Mouse (Mus musculus) heart, adult 18-20 months (tissue): Measurements from ENCODE around the gene Cdkal1. TPM values are rescaled to one million over a fixed set of nuclear protein-coding genes. Genes with fewer than 3 reads are reported as not detected.

Experiments
- DNase-seq, 2 experiments: peaks; one replicate each; pipeline ENCODE4 v3.0.0; 2021 to 2022; ENCODE audit warnings: mixed read lengths in 1 of 2
- total RNA-seq, 2 experiments: library from RNA; stranded (reverse); gene quantifications; 2 replicates each; pipeline ENCODE4 v1.2.3; 2021

The Cdkal1 gene
- total RNA-seq, 2 experiments from 2014 or later, result 25.8 to 32.5 TPM

GRCm38 (mm10) chr13:29234442-29234841 is 621.0 kb downstream of the Cdkal1 start:
- DNase-seq, result no peak

GRCm38 (mm10) chr13:29233970-29234369 is 621.5 kb downstream of the Cdkal1 start:
- DNase-seq, result no peak

- DNase-seq, result no peak
Measured at GRCm38 (mm10) chr13:29232681-29233080, 622.8 kb downstream of the Cdkal1 start.

GRCm38 (mm10) chr13:29224815-29225214 is 630.7 kb downstream of the Cdkal1 start:
- DNase-seq, result no peak

- no peak for DNase-seq
Measured at GRCm38 (mm10) chr13:29222261-29222838, 633.1 kb downstream of the Cdkal1 start.

GRCm38 (mm10) chr13:29221646-29222045 is 633.8 kb downstream of the Cdkal1 start:
- no peak for DNase-seq

GRCm38 (mm10) chr13:29218594-29219230 is 636.8 kb downstream of the Cdkal1 start:
- DNase-seq, result no peak

- no peak for DNase-seq
Measured at GRCm38 (mm10) chr13:29210159-29211021, 645.1 kb downstream of the Cdkal1 start.

- peak in 1 of 2 experiments; percentile 51 for DNase-seq
Measured at GRCm38 (mm10) chr13:29208749-29209148, 646.7 kb downstream of the Cdkal1 start.

GRCm38 (mm10) chr13:29203856-29204255 is 651.6 kb downstream of the Cdkal1 start:
- no peak for DNase-seq

- no peak for DNase-seq
Measured at GRCm38 (mm10) chr13:29203426-29203825, 652.0 kb downstream of the Cdkal1 start.

- peak; percentile 92 to 93 for DNase-seq
Measured at GRCm38 (mm10) chr13:29202562-29202961, 652.9 kb downstream of the Cdkal1 start.

- DNase-seq, result peak; percentile 79 to 86
Measured at GRCm38 (mm10) chr13:29199679-29200078, 655.8 kb downstream of the Cdkal1 start.

GRCm38 (mm10) chr13:29196798-29197498 is 658.5 kb downstream of the Cdkal1 start:
- no peak for DNase-seq

GRCm38 (mm10) chr13:29195722-29196121 is 659.8 kb downstream of the Cdkal1 start:
- no peak for DNase-seq

GRCm38 (mm10) chr13:29194946-29195345 is 660.5 kb downstream of the Cdkal1 start:
- no peak for DNase-seq

GRCm38 (mm10) chr13:29192697-29193096 is 662.8 kb downstream of the Cdkal1 start:
- peak in 1 of 2 experiments; percentile 36 for DNase-seq

- DNase-seq, result peak; percentile 60 to 79
Measured at GRCm38 (mm10) chr13:29190548-29190947, 664.9 kb downstream of the Cdkal1 start.

- no peak for DNase-seq
Measured at GRCm38 (mm10) chr13:29186748-29187147, 668.7 kb downstream of the Cdkal1 start.

- DNase-seq, result no peak
Measured at GRCm38 (mm10) chr13:29185545-29185944, 669.9 kb downstream of the Cdkal1 start.

- no peak for DNase-seq
Measured at GRCm38 (mm10) chr13:29184545-29184944, 670.9 kb downstream of the Cdkal1 start.

- no peak for DNase-seq
Measured at GRCm38 (mm10) chr13:29179861-29180260, 675.6 kb downstream of the Cdkal1 start.
